Mouse (Mus musculus) kidney, postnatal 0 days (tissue): ENCODE measurements at regions not wholly inside any gene's neighbourhood (a gene's known extent, or its start where the extent isn't known, plus 50 kb on each side); places are given as distances from the start of the nearest gene placed in this dataset.

ENCODE experiments used
- ATAC-seq: fragments of 200-750 bp; cut with Nextera tagmentation; replicated peaks from 2 replicates; pipeline ENCODE4 v1.8.0; 2017; ENCODE audit warnings: low read depth, moderate number of reproducible peaks, moderate TSS enrichment, moderate library complexity; ENCODE audit not compliant: low FRiP score
- DNase-seq: peaks from one replicate; pipeline ENCODE4 v3.0.0-alpha.2; 2016; ENCODE audit warnings: low spot score
- H3K27ac ChIP-seq: fragments of 300-500 bp; sonication (generic); 2 replicates; pipeline ENCODE4 v1.5.1; 2014; ENCODE audit warnings: mild to moderate bottlenecking
- H3K27me3 ChIP-seq: fragments of 300-500 bp; sonication (generic); 2 replicates; pipeline ENCODE4 v1.6.1; 2014; ENCODE audit warnings: low read length, mixed read lengths; ENCODE audit not compliant: insufficient read depth
- H3K36me3 ChIP-seq: fragments of 300-500 bp; sonication (generic); 2 replicates; pipeline ENCODE4 v1.6.1; 2014; ENCODE audit warnings: low read length, mixed read lengths; ENCODE audit not compliant: insufficient read depth
- H3K4me1 ChIP-seq: fragments of 300-500 bp; sonication (generic); replicated peaks from 2 replicates; pipeline ENCODE4 v1.6.1; 2014; ENCODE audit warnings: antibody characterized with exemption, low read length, mixed read lengths; ENCODE audit not compliant: insufficient read depth
- H3K4me2 ChIP-seq: fragments of 300-500 bp; sonication (generic); 2 replicates; pipeline ENCODE4 v1.6.1; 2014; ENCODE audit warnings: mild to moderate bottlenecking, low read length, moderate library complexity, mixed read lengths
- H3K4me3 ChIP-seq: fragments of 300-500 bp; sonication (generic); replicated peaks from 2 replicates; pipeline ENCODE4 v1.5.1; 2014; ENCODE audit warnings: low read depth, low read length
- H3K9ac ChIP-seq: fragments of 300-500 bp; sonication (generic); 2 replicates; pipeline ENCODE4 v1.6.1; 2014; ENCODE audit warnings: low read depth, low read length
- H3K9me3 ChIP-seq: fragments of 300-500 bp; sonication (generic); replicated peaks from 2 replicates; pipeline ENCODE4 v1.6.1; 2016; ENCODE audit warnings: low read length, inconsistent platforms, mixed read lengths
- CTCF ChIP-seq: IDR thresholded peaks from 2 replicates; pipeline ENCODE4 v1.5.1; 2016; ENCODE audit warnings: antibody characterized with exemption, low read depth, mild to moderate bottlenecking, moderate library complexity
- WGBS: fragments of 180-500 bp; shearing (Covaris S2); extraction: QIAGEN DNeasy Blood & Tissue Kit; methylation state at CpG from one replicate; pipeline ENCODE4 v1.1.7; 2014; 5-methylcytosine and 5-hydroxymethylcytosine counted together

DNA sequence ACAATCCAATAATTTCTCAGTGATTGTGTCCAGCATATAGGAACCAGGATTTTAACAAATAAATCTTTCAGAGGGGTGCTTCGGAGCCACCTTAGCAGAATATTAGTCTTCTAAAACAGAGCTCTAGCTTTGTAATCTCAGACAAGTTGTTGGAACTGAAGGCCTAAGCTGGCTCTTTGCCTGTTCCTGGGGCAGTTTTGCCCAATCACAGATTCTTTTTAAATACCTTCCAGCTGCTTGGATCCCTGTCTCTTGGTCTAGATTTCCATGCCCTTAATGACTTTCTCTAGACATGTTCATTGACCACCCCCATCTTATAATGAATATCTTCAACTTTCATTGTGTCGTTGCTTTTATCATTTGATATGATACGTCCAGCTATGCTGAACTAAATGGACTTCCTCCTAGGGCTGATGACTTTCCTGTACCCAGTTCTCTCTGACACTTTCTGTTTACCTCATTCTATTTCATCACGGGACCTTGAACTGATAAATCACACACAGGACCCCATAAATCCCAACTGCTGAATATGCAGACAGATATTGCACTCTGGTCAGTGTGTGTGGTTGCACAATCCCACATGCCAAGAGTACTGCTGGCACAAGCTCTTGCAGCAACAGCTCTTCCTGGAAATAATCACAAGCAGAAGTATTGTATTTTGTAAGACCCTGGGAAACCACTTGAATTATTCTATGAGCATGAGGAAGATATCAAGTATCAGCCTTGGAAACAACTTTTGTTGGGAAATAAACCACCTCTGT is 440.4 kb downstream of the Slc22a22 start:
- H3K9ac ChIP-seq: no peak overlapping the region
- no peak overlapping the region for H3K4me2 ChIP-seq
- no peak for DNase-seq
- H3K27me3 ChIP-seq: no peaks in the 10 kb centered on the region
- TF ChIP-seq CTCF: no peak
- H3K4me1 ChIP-seq: no peaks in the 10 kb centered on the region
- WGBS: 71% methylated on average over 4 of the region's 4 CpGs
- no peak overlapping the region for H3K4me3 ChIP-seq
- H3K27ac ChIP-seq: no peak overlapping the region
- no peaks in the 10 kb centered on the region for H3K36me3 ChIP-seq
- ATAC-seq: no peak
- H3K9me3 ChIP-seq: no peaks in the 10 kb centered on the region

DNA sequence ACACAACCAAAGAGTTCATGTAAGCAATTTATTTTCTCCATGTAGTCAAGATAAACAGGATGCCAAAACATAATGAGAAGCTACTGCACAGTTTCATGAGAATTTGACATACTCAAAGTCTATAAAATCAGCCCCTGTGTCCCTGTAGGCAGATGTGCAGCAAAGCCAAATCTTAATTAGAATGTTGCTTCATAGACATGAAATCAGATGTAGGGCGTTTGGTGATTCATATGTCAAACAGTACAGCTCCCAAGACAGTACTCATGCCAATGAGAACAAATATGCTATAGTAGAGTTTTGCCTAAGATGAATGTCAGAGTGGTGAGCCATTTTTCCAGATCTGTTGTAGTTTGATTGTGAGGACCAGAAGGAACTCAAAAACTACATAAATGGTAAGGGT is 444.4 kb downstream of the Slc22a22 start:
- Histone ChIP-seq H3K4me2 (no peak overlapping the region), H3K4me3 (no peak overlapping the region), H3K27me3 (no peaks in the 10 kb centered on the region), H3K36me3 (no peaks in the 10 kb centered on the region), H3K27ac (no peak overlapping the region), H3K4me1 (no peaks in the 10 kb centered on the region), H3K9ac (no peak overlapping the region), H3K9me3 (no peaks in the 10 kb centered on the region)
- WGBS: 76% methylated on average over 1 of the region's 1 CpGs
- no peak for TF ChIP-seq CTCF
- ATAC-seq: no peak
- no peak for DNase-seq
